Mouse (Mus musculus) forebrain, postnatal 0 days (tissue): ENCODE results near the gene Il27. TPM values are rescaled to one million over a fixed set of nuclear protein-coding genes. Genes with fewer than 3 reads are reported as not detected.
A peak's percentile ranks its signal among the peaks of the same experiment; 100 is the strongest.

Experiments used
- ATAC-seq: fragments of 200-750 bp; cut with Nextera tagmentation; 2 replicates; pipeline ENCODE4 v1.8.0; 2017; ENCODE audit warnings: mild to moderate bottlenecking, moderate library complexity
- DNase-seq: peaks from one replicate; pipeline ENCODE4 v3.0.0-alpha.2; 2015
- H3K27ac ChIP-seq: fragments of 300-500 bp; sonication (generic); 2 replicates; pipeline ENCODE4 v1.5.1; 2014; ENCODE audit warnings: low read depth, mild to moderate bottlenecking, antibody characterized with exemption, low read length, moderate library complexity, mixed read lengths
- H3K27me3 ChIP-seq: fragments of 300-500 bp; sonication (generic); 2 replicates; pipeline ENCODE4 v1.6.1; 2014; ENCODE audit warnings: mild to moderate bottlenecking, low read length, mixed read lengths; ENCODE audit not compliant: insufficient read depth
- H3K36me3 ChIP-seq: fragments of 300-500 bp; sonication (generic); 2 replicates; pipeline ENCODE4 v1.6.1; 2014; ENCODE audit warnings: mild to moderate bottlenecking, moderate library complexity; ENCODE audit not compliant: insufficient read depth
- H3K4me1 ChIP-seq: fragments of 300-500 bp; sonication (generic); 2 replicates; pipeline ENCODE4 v1.6.1; 2014; ENCODE audit warnings: antibody characterized with exemption; ENCODE audit not compliant: insufficient read depth
- H3K4me2 ChIP-seq: fragments of 300-500 bp; sonication (generic); 2 replicates; pipeline ENCODE4 v1.6.1; 2014; ENCODE audit warnings: low read depth, mild to moderate bottlenecking, moderate library complexity
- H3K4me3 ChIP-seq: fragments of 300-500 bp; sonication (generic); 2 replicates; pipeline ENCODE4 v1.5.1; 2014; ENCODE audit warnings: low read depth, low read length, mixed read lengths
- H3K9ac ChIP-seq: fragments of 300-500 bp; sonication (generic); 2 replicates; pipeline ENCODE4 v1.6.1; 2014; ENCODE audit warnings: mild to moderate bottlenecking
- H3K9me3 ChIP-seq: fragments of 300-500 bp; sonication (generic); 2 replicates; pipeline ENCODE4 v1.6.1; 2016; ENCODE audit warnings: low read length
- CTCF ChIP-seq: sonication (generic); IDR thresholded peaks from 2 replicates; pipeline ENCODE4 v1.5.1; 2016; ENCODE audit warnings: antibody characterized with exemption, control low read depth, low read depth
- WGBS: fragments of 180-500 bp; shearing (Covaris S2); extraction: QIAGEN DNeasy Blood & Tissue Kit; methylation state at CpG from one replicate; pipeline ENCODE4 v1.1.7; 2014; 5-methylcytosine and 5-hydroxymethylcytosine counted together
- polyA plus RNA-seq: library from polyadenylated mRNA; unstranded; fragments of >200 nt; fragmentation: Nextera tagmentation; extraction: Ambion mirVana; gene quantifications from 2 replicates; pipeline ENCODE4 v1.2.1, GENCODE M21; 2015
- total RNA-seq: library from RNA; depleted of rRNA; stranded (reverse); fragments of >200 nt; gene quantifications from 2 replicates; pipeline ENCODE4 v1.2.3, GENCODE M21; 2014

Il27 gene
- total and polyA plus RNA-seq, 2 experiments from 2014 or later: not detected

DNA sequence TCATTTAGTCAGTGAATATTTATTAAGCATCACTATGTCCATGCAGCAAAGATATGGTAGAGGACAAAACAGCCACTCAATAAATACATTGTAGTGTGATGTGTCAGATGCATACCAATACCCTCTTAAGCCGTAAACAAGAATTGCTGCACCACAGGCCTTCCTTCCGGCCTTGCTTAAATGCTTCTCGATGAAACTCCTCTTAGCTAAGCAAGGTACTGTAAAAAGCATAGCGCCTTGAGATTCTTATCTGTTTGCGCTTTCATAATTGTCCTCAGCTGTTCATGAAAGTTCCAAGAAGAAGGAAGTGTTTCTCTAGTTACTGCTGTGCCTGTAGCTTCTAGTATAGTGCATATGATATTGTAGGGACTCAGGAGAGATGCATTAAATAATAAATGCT lies 11.9 kb upstream of the Il27 start:
- no peaks in the 10 kb centered on the region for H3K27me3 ChIP-seq
- no peak overlapping the region for H3K4me3 ChIP-seq
- 84% methylated on average over 5 of the region's 5 CpGs for WGBS
- H3K9ac ChIP-seq: no peak overlapping the region
- no peak overlapping the region for H3K27ac ChIP-seq
- H3K4me2 ChIP-seq: no peak overlapping the region
- no peak for ATAC-seq
- no peaks in the 10 kb centered on the region for H3K4me1 ChIP-seq
- H3K9me3 ChIP-seq: no peaks in the 10 kb centered on the region
- no peak for TF ChIP-seq CTCF
- H3K36me3 ChIP-seq: no peaks in the 10 kb centered on the region
- DNase-seq: no peak

DNA sequence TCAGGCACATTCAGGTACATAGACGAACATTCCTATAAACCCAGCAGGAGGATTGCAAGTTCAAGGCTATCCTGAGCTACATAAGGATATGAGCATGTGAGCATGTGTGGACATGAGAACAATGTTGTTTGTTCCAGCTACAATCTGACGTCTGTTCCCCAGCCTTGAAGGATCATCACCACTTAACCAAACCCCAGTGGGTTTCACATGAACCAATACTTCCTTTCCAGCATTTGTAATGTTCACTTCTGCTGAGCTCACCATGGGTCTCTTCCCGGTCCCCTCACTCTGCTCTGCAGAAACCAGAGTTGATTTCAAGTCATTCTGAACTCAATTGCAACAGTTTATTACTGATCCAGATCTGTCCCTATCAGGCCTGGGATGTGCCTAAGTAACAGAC lies 7.9 kb upstream of the Il27 start:
- no peaks in the 10 kb centered on the region for H3K4me1 ChIP-seq
- 87% methylated on average over 3 of the region's 3 CpGs for WGBS
- DNase-seq: no peak

DNA sequence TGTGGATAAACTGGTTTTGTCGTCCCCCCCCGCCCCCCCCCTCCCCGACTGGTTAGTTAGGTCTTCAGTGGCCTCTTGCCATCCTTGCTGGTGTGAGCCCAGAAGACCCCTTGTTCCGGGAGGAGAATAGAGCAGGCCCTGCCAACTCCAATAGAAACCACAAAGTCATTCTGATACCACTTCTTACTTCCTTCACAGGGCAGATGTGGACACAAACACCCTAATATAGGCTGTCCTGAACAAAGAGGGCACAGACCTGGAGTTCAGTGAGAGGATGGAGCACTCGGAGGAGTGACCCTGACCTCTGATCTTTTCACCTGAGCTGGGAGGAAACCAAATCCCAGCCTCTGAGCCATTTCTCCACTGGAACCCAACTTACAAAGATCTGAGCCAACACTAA lies 7.2 kb upstream of the Il27 start:
- Histone ChIP-seq H3K4me2 (no peak overlapping the region), H3K4me3 (no peak overlapping the region), H3K27me3 (no peaks in the 10 kb centered on the region), H3K36me3 (no peaks in the 10 kb centered on the region), H3K4me1 (no peaks in the 10 kb centered on the region), H3K27ac (no peak overlapping the region), H3K9me3 (no peaks in the 10 kb centered on the region), H3K9ac (no peak overlapping the region)
- WGBS: 52% methylated on average over 5 of the region's 5 CpGs
- no peak for ATAC-seq
- DNase-seq: no peak
- no peak for TF ChIP-seq CTCF

More for the DNA sequence above, 7.9 kb upstream of the Il27 start:
- Histone ChIP-seq H3K9ac (no peak overlapping the region), H3K27ac (no peak overlapping the region), H3K27me3 (no peaks in the 10 kb centered on the region), H3K9me3 (no peaks in the 10 kb centered on the region), H3K4me2 (no peak overlapping the region), H3K4me3 (no peak overlapping the region), H3K36me3 (no peaks in the 10 kb centered on the region)
- no peak for TF ChIP-seq CTCF
- ATAC-seq: no peak

DNA sequence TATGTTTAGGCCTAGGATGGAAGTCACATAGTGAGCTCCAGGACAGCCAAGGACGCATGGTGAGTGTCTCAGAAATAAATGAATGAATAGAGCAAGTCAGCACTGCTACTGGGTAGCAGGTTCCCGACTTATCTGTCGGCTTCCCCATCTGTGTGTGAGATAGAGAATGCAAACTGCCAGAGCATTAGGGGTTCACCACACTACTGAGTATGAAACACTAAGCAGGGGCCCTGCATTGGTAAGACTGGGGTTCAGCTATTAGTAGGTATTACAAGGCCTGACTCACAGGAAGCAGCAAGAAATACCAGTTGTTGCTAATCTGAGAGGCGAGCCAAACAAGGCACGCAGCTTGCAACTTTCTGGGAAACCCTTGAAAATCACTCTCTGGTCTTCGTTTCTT lies 4.2 kb upstream of the Il27 start:
- H3K9ac ChIP-seq: no peak overlapping the region
- H3K36me3 ChIP-seq: no peaks in the 10 kb centered on the region
- H3K27me3 ChIP-seq: no peaks in the 10 kb centered on the region; the same call in 1 of the 2 replicates
- no peak overlapping the region for H3K4me3 ChIP-seq
- ATAC-seq: no peak
- H3K4me2 ChIP-seq: no peak overlapping the region
- no peaks in the 10 kb centered on the region for H3K4me1 ChIP-seq
- DNase-seq: no peak
- no peaks in the 10 kb centered on the region for H3K9me3 ChIP-seq
- TF ChIP-seq CTCF: no peak
- no peak overlapping the region for H3K27ac ChIP-seq
- 81% methylated on average over 6 of the region's 6 CpGs for WGBS

DNA sequence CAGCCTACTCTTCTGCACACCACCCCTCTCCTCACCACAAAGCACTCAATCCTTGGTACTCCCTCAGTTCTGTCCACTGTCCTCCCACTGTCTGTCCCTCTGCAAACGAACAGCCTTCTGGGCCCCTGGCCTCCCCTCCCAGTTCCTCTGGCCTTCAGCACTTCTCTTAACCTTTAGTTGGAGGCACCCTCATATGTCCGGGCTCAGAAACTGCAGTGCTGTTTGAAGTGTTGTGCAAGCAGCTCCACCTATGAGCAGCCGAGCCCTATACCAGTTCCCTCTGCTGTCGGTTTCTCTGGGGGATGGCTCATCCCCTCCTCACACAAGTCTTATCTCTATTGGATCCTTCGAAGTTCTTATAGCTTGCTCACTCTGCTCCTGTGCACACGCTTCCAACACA lies 1.7 kb upstream of the Il27 start:
- Histone ChIP-seq H3K4me3 (no peak overlapping the region), H3K4me2 (no peak overlapping the region), H3K36me3 (no peaks in the 10 kb centered on the region), H3K9me3 (no peaks in the 10 kb centered on the region), H3K4me1 (no peaks in the 10 kb centered on the region), H3K9ac (no peak overlapping the region), H3K27ac (no peak overlapping the region), H3K27me3 (no peaks in the 10 kb centered on the region; the same call in 1 of the 2 replicates)
- no peak for TF ChIP-seq CTCF
- DNase-seq (no peak), ATAC-seq (no peak)
- 70% methylated on average over 6 of the region's 6 CpGs for WGBS

DNA sequence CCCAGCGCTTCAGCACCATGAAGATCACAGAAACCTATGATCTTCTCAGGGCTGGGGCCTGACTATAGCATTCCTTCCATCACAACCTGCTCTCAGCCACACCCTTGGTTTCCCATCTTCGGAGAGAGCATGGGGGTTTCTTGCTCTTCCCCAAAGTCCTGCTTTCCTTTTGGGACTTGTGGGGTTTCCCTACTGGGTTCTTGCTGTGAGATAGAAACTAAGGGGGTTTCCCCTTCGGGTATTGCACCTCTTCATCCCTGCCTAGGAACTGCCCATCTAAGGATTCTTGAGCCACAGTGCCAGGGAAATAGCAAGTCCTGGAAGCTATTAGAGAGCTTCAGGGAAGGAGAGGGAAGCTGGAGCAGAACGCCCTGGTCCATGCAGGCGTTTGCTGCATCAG lies 1.1 kb upstream of the Il27 start:
- TF ChIP-seq CTCF: no peak

DNA sequence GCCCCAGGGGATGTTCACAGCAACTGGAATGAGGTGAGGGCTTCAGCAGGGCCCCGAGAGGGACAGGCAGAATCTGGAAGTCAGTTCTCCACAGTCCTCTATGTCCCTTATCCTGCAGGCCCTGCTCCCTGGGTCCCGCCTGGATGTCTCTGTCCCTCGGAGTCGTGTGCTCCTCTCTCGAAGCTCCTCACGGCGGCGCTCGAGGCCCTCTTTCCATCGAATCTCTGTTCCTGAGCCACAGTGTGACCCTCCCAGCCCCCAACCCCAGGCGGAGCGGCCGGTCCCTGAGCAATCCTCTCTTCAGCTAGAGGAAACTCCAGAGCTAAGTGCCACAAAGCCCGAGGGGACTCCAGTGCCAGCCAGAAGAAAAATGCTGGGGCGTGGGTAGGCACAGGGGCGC lies 7.0 kb downstream of the Il27 start:
- TF ChIP-seq CTCF: peak; percentile 66
- Histone ChIP-seq H3K4me2 (no peak overlapping the region), H3K4me1 (0 out of 2 replicates have a peak, but pooled peaks cover 4% of the 10 kb centered on the region), H3K36me3 (no peaks in the 10 kb centered on the region), H3K27me3 (0 out of 2 replicates have a peak, but pooled peaks cover 3% of the 10 kb centered on the region), H3K4me3 (no peak overlapping the region), H3K9ac (no peak overlapping the region), H3K27ac (no peak overlapping the region), H3K9me3 (no peaks in the 10 kb centered on the region)
- ATAC-seq (peak; percentile 49; the same call in 1 of the 2 replicates), DNase-seq (peak; percentile 55)
- WGBS: 5% methylated on average over 16 of the region's 16 CpGs

More for the DNA sequence above, 1.1 kb upstream of the Il27 start:
- Histone ChIP-seq H3K4me3 (no peak overlapping the region), H3K4me1 (no peaks in the 10 kb centered on the region), H3K9ac (no peak overlapping the region), H3K27me3 (no peaks in the 10 kb centered on the region; the same call in 1 of the 2 replicates), H3K36me3 (no peaks in the 10 kb centered on the region), H3K9me3 (no peaks in the 10 kb centered on the region), H3K27ac (no peak overlapping the region), H3K4me2 (no peak overlapping the region)
- no peak for DNase-seq
- no peak for ATAC-seq
- WGBS: 84% methylated on average over 5 of the region's 5 CpGs
